Mouse (Mus musculus): ENCODE data around the gene Calu. TPM values are rescaled to one million over a fixed set of nuclear protein-coding genes. Genes with fewer than 3 reads are reported as not detected.

The Calu gene
- total RNA-seq, 1 experiment, result 321 TPM

GRCm38 (mm10) chr6:29399851-29400250 is 52.0 kb downstream of the Calu start:
- H3K9ac ChIP-seq (ENCODE audit: insufficient read depth, low read depth, low read length, poor library complexity, severe bottlenecking), result no peak overlapping the region
- peaks cover 13 to 16% of the 10 kb centered on the region in 2 experiments for H3K4me1 ChIP-seq (ENCODE audit: control insufficient read depth in 2 of 2, insufficient read depth in 2 of 2, low read length in 2 of 2, poor library complexity in 1 of 2)
- TF ChIP-seq MAFK (IDR thresholded peaks at IDR 0.05; ENCODE audit: insufficient read depth, low read depth, low read length) (no peak), ZNF384 (IDR thresholded peaks at IDR 0.05; ENCODE audit: low read depth, low read length) (no peak), ZC3H11A (IDR thresholded peaks at IDR 0.05; ENCODE audit: borderline replicate concordance, low read depth, low read length) (no peak), HCFC1 (IDR thresholded peaks at IDR 0.05; ENCODE audit: borderline replicate concordance, insufficient read depth, low read length) (no peak), CHD2 (IDR thresholded peaks at IDR 0.05; ENCODE audit: low read depth, low read length) (no peak)
- DNase-seq (ENCODE audit: low read depth, low spot score), result peak; percentile 40
- H3K4me3 ChIP-seq (ENCODE audit: insufficient read depth in 1 of 2, low read depth in 1 of 2, low read length in 2 of 2, poor library complexity in 1 of 2, severe bottlenecking in 1 of 2), result no peak overlapping the region
- in situ Hi-C loops (cut with MboI; ENCODE audit: low sequenced_read_pairs in 2 of 2, unreplicated experiment in 2 of 2), result no loop called here
- H3K36me3 ChIP-seq (ENCODE audit: control insufficient read depth, insufficient read depth, low read length, poor library complexity, severe bottlenecking), result peaks cover 4% of the 10 kb centered on the region; the same call in 1 of the 2 replicates
- H3K9me3 ChIP-seq (ENCODE audit: control insufficient read depth, insufficient read depth, low read depth, low read length), result no peaks in the 10 kb centered on the region
- H3K27ac ChIP-seq (ENCODE audit: insufficient read depth, low read depth, low read length, poor library complexity, severe bottlenecking), result peak overlapping the region; percentile 63; the same call in 1 of the 2 replicates

GRCm38 (mm10) chr6:29402693-29403342 is 54.9 kb downstream of the Calu start:
- H3K27ac ChIP-seq (ENCODE audit: insufficient read depth, low read depth, low read length, poor library complexity, severe bottlenecking), result no peak overlapping the region
- H3K36me3 ChIP-seq (ENCODE audit: control insufficient read depth, insufficient read depth, low read length, poor library complexity, severe bottlenecking), result peaks cover 6% of the 10 kb centered on the region; the same call in 1 of the 2 replicates
- H3K9me3 ChIP-seq (ENCODE audit: control insufficient read depth, insufficient read depth, low read depth, low read length), result no peaks in the 10 kb centered on the region
- no peak for TF ChIP-seq MAFK (IDR thresholded peaks at IDR 0.05; ENCODE audit: insufficient read depth, low read depth, low read length)
- no peak for TF ChIP-seq ZNF384 (IDR thresholded peaks at IDR 0.05; ENCODE audit: low read depth, low read length)
- no peak for TF ChIP-seq CHD2 (IDR thresholded peaks at IDR 0.05; ENCODE audit: low read depth, low read length)
- TF ChIP-seq ZC3H11A (IDR thresholded peaks at IDR 0.05; ENCODE audit: borderline replicate concordance, low read depth, low read length), result no peak
- no peak for TF ChIP-seq HCFC1 (IDR thresholded peaks at IDR 0.05; ENCODE audit: borderline replicate concordance, insufficient read depth, low read length)
- peak overlapping the region; percentile 74 for H3K9ac ChIP-seq (ENCODE audit: insufficient read depth, low read depth, low read length, poor library complexity, severe bottlenecking)
- peaks cover 10% of the 10 kb centered on the region in 2 experiments for H3K4me1 ChIP-seq (ENCODE audit: control insufficient read depth in 2 of 2, insufficient read depth in 2 of 2, low read length in 2 of 2, poor library complexity in 1 of 2)
- DNase-seq (ENCODE audit: low read depth, low spot score), result peak; percentile 76
- peak overlapping the region; percentile 70 to 81 for H3K4me3 ChIP-seq (ENCODE audit: insufficient read depth in 1 of 2, low read depth in 1 of 2, low read length in 2 of 2, poor library complexity in 1 of 2, severe bottlenecking in 1 of 2)
- in situ Hi-C loops (cut with MboI; ENCODE audit: low sequenced_read_pairs in 2 of 2, unreplicated experiment in 2 of 2), result no loop called here

GRCm38 (mm10) chr6:29406412-29406811 is 58.5 kb downstream of the Calu start:
- no peak for TF ChIP-seq MAFK (IDR thresholded peaks at IDR 0.05; ENCODE audit: insufficient read depth, low read depth, low read length)
- TF ChIP-seq ZNF384 (IDR thresholded peaks at IDR 0.05; ENCODE audit: low read depth, low read length), result no peak
- TF ChIP-seq HCFC1 (IDR thresholded peaks at IDR 0.05; ENCODE audit: borderline replicate concordance, insufficient read depth, low read length), result no peak
- TF ChIP-seq CHD2 (IDR thresholded peaks at IDR 0.05; ENCODE audit: low read depth, low read length), result no peak
- TF ChIP-seq ZC3H11A (IDR thresholded peaks at IDR 0.05; ENCODE audit: borderline replicate concordance, low read depth, low read length), result no peak
- no peak overlapping the region for H3K4me3 ChIP-seq (ENCODE audit: insufficient read depth in 1 of 2, low read depth in 1 of 2, low read length in 2 of 2, poor library complexity in 1 of 2, severe bottlenecking in 1 of 2)
- no peaks in the 10 kb centered on the region for H3K9me3 ChIP-seq (ENCODE audit: control insufficient read depth, insufficient read depth, low read depth, low read length)
- DNase-seq (ENCODE audit: low read depth, low spot score), result no peak
- no peak overlapping the region for H3K27ac ChIP-seq (ENCODE audit: insufficient read depth, low read depth, low read length, poor library complexity, severe bottlenecking)
- H3K9ac ChIP-seq (ENCODE audit: insufficient read depth, low read depth, low read length, poor library complexity, severe bottlenecking), result no peak overlapping the region
- in situ Hi-C loops (cut with MboI; ENCODE audit: low sequenced_read_pairs in 2 of 2, unreplicated experiment in 2 of 2), result no loop called here
- H3K4me1 ChIP-seq (ENCODE audit: control insufficient read depth in 2 of 2, insufficient read depth in 2 of 2, low read length in 2 of 2, poor library complexity in 1 of 2), result peaks cover 4 to 6% of the 10 kb centered on the region in 2 experiments; a peak in 2 of 4 replicates
- H3K36me3 ChIP-seq (ENCODE audit: control insufficient read depth, insufficient read depth, low read length, poor library complexity, severe bottlenecking), result peaks cover 11% of the 10 kb centered on the region

GRCm38 (mm10) chr6:29415446-29415845 is 67.6 kb downstream of the Calu start:
- DNase-seq (ENCODE audit: low read depth, low spot score), result no peak
- Histone ChIP-seq H3K4me3 (ENCODE audit: insufficient read depth in 1 of 2, low read depth in 1 of 2, low read length in 2 of 2, poor library complexity in 1 of 2, severe bottlenecking in 1 of 2) (no peak overlapping the region), H3K4me1 (ENCODE audit: control insufficient read depth in 2 of 2, insufficient read depth in 2 of 2, low read length in 2 of 2, poor library complexity in 1 of 2) (no peaks in the 10 kb centered on the region; a peak in 1 of 4 replicates), H3K27ac (ENCODE audit: insufficient read depth, low read depth, low read length, poor library complexity, severe bottlenecking) (no peak overlapping the region), H3K9ac (ENCODE audit: insufficient read depth, low read depth, low read length, poor library complexity, severe bottlenecking) (no peak overlapping the region), H3K36me3 (ENCODE audit: control insufficient read depth, insufficient read depth, low read length, poor library complexity, severe bottlenecking) (peaks cover 19% of the 10 kb centered on the region; the same call in 1 of the 2 replicates), H3K9me3 (ENCODE audit: control insufficient read depth, insufficient read depth, low read depth, low read length) (no peaks in the 10 kb centered on the region)
- TF ChIP-seq ZC3H11A (IDR thresholded peaks at IDR 0.05; ENCODE audit: borderline replicate concordance, low read depth, low read length) (no peak), CHD2 (IDR thresholded peaks at IDR 0.05; ENCODE audit: low read depth, low read length) (no peak), ZNF384 (IDR thresholded peaks at IDR 0.05; ENCODE audit: low read depth, low read length) (no peak), MAFK (IDR thresholded peaks at IDR 0.05; ENCODE audit: insufficient read depth, low read depth, low read length) (no peak), HCFC1 (IDR thresholded peaks at IDR 0.05; ENCODE audit: borderline replicate concordance, insufficient read depth, low read length) (no peak)
- in situ Hi-C loops (cut with MboI; ENCODE audit: low sequenced_read_pairs in 2 of 2, unreplicated experiment in 2 of 2), result no loop called here
